Mouse (Mus musculus) myocyte (in vitro differentiated cells): ENCODE data around the gene Bahcc1.

Experiments used
- MAX ChIP-seq: IDR thresholded peaks from one replicate; pipeline ENCODE4 v1.6.1; 2011; ENCODE audit warnings: low read depth, mild to moderate bottlenecking, control low read depth
- POLR2A ChIP-seq: IDR thresholded peaks from one replicate; pipeline ENCODE4 v1.6.1; 2011; ENCODE audit warnings: low read depth, mild to moderate bottlenecking, control low read depth, moderate library complexity; ENCODE audit not compliant: insufficient read length

DNA sequence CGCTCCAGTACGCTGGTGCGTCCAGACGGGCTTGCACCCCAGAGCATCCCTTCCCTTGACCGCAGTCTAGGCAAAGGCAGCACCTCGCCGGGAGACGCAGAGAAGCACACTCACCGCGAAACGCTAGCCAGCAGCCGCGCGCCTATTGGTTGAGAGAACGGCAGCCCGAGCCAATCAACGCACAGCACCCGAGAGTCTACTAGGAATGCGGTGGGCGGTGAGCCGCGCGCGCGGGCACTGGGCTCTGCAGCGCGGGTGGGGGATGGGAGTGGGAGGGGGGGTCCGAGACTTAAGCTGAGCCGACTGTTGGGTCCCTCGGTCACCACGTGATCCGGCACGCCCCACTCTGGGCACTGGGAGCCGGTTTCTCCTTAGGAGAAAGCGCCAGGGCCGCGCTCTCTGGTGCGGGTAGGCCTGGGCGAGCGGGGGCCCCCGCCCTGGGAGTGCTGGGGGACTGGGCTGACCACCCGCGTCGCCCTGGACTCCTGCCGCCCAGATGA is 78.1 kb downstream of the Bahcc1 start:
- peak; percentile 38 for TF ChIP-seq POLR2A
- TF ChIP-seq MAX: no peak
